Mouse (Mus musculus): ENCODE results near the gene Rhoc. TPM values are rescaled to one million over a fixed set of nuclear protein-coding genes. Genes with fewer than 3 reads are reported as not detected.

The Rhoc gene
- polyA plus RNA-seq, 1 experiment from 2014 or later = 105 TPM

- no peak overlapping the region for H3K4me3 ChIP-seq (ENCODE audit: low read depth, low read length)
- no peak overlapping the region for H3K4me2 ChIP-seq (replicated peaks; ENCODE audit: low read depth, low read length)
- H3K36me3 ChIP-seq (ENCODE audit: control insufficient read depth, insufficient read depth, low read length) = no peaks in the 10 kb centered on the region
- H3K9me3 ChIP-seq (ENCODE audit: control insufficient read depth, low read length) = no peaks in the 10 kb centered on the region
- DNase-seq (ENCODE audit: low spot score) (no peak), ATAC-seq (ENCODE audit: low FRiP score) (no peak)
- H3K27ac ChIP-seq (ENCODE audit: low read depth, low read length) = no peak overlapping the region
- WGBS = 68% methylated on average over 2 of the region's 2 CpGs
- no peaks in the 10 kb centered on the region for H3K27me3 ChIP-seq (ENCODE audit: control insufficient read depth, insufficient read depth, low read length)
- H3K4me1 ChIP-seq (replicated peaks; ENCODE audit: control insufficient read depth, insufficient read depth, low read length) = no peaks in the 10 kb centered on the region
- no peak overlapping the region for H3K9ac ChIP-seq (ENCODE audit: low read depth, low read length)
Measured at GRCm38 (mm10) chr3:104815346-104815745, 27.2 kb downstream of the Rhoc start.

- H3K9me3 ChIP-seq (ENCODE audit: control insufficient read depth, low read length) = no peaks in the 10 kb centered on the region
- no peak overlapping the region for H3K9ac ChIP-seq (ENCODE audit: low read depth, low read length)
- H3K4me3 ChIP-seq (ENCODE audit: low read depth, low read length) = no peak overlapping the region
- ATAC-seq (ENCODE audit: low FRiP score) (no peak), DNase-seq (ENCODE audit: low spot score) (no peak)
- H3K4me2 ChIP-seq (replicated peaks; ENCODE audit: low read depth, low read length) = no peak overlapping the region
- no peaks in the 10 kb centered on the region for H3K4me1 ChIP-seq (replicated peaks; ENCODE audit: control insufficient read depth, insufficient read depth, low read length)
- no peaks in the 10 kb centered on the region for H3K36me3 ChIP-seq (ENCODE audit: control insufficient read depth, insufficient read depth, low read length)
- WGBS = 94% methylated on average over 7 of the region's 7 CpGs
- no peaks in the 10 kb centered on the region for H3K27me3 ChIP-seq (ENCODE audit: control insufficient read depth, insufficient read depth, low read length)
- no peak overlapping the region for H3K27ac ChIP-seq (ENCODE audit: low read depth, low read length)
Measured at GRCm38 (mm10) chr3:104816130-104816529, 28.0 kb downstream of the Rhoc start.

GRCm38 (mm10) chr3:104817481-104817990, 29.4 kb downstream of the Rhoc start:
- ATAC-seq (ENCODE audit: low FRiP score) = peak; percentile 65
- Histone ChIP-seq H3K9me3 (ENCODE audit: control insufficient read depth, low read length) (no peaks in the 10 kb centered on the region), H3K27me3 (ENCODE audit: control insufficient read depth, insufficient read depth, low read length) (no peaks in the 10 kb centered on the region), H3K4me2 (replicated peaks; ENCODE audit: low read depth, low read length) (peak overlapping the region; percentile 96), H3K9ac (ENCODE audit: low read depth, low read length) (peak overlapping the region; percentile 79), H3K36me3 (ENCODE audit: control insufficient read depth, insufficient read depth, low read length) (no peaks in the 10 kb centered on the region), H3K4me1 (replicated peaks; ENCODE audit: control insufficient read depth, insufficient read depth, low read length) (no peaks in the 10 kb centered on the region), H3K4me3 (ENCODE audit: low read depth, low read length) (peak overlapping the region; percentile 64), H3K27ac (ENCODE audit: low read depth, low read length) (no peak overlapping the region; the same call in 1 of the 2 replicates)
- WGBS = 0% methylated on average over 44 of the region's 46 CpGs
- DNase-seq (ENCODE audit: low spot score) = peak; percentile 67

GRCm38 (mm10) chr3:104817991-104818748, 30.0 kb downstream of the Rhoc start, which contains the start of gene Mov10:
Gene Mov10, minus strand, starts transcription at chr3:104818563.
- Histone ChIP-seq H3K27me3 (ENCODE audit: control insufficient read depth, insufficient read depth, low read length) (no peaks in the 10 kb centered on the region), H3K27ac (ENCODE audit: low read depth, low read length) (peak within 1 kb of the TSS; percentile 2; the same call in 1 of the 2 replicates), H3K9me3 (ENCODE audit: control insufficient read depth, low read length) (no peaks in the 10 kb centered on the region), H3K4me1 (replicated peaks; ENCODE audit: control insufficient read depth, insufficient read depth, low read length) (no peaks in the 10 kb centered on the region), H3K4me2 (replicated peaks; ENCODE audit: low read depth, low read length) (peak within 1 kb of the TSS; percentile 96), H3K4me3 (ENCODE audit: low read depth, low read length) (peak within 1 kb of the TSS; percentile 64), H3K9ac (ENCODE audit: low read depth, low read length) (peak within 1 kb of the TSS; percentile 79), H3K36me3 (ENCODE audit: control insufficient read depth, insufficient read depth, low read length) (no peaks in the 10 kb centered on the region)
- ATAC-seq (ENCODE audit: low FRiP score) (peak; percentile 84), DNase-seq (ENCODE audit: low spot score) (peak; percentile 75)
- 1% methylated on average over 40 of the region's 40 CpGs for whole genome bisulfite sequencing

- H3K27ac ChIP-seq (ENCODE audit: low read depth, low read length) = no peak overlapping the region
- H3K9me3 ChIP-seq (ENCODE audit: control insufficient read depth, low read length) = no peaks in the 10 kb centered on the region
- peak overlapping the region; percentile 64; the same call in 1 of the 2 replicates for H3K4me3 ChIP-seq (ENCODE audit: low read depth, low read length)
- H3K4me1 ChIP-seq (replicated peaks; ENCODE audit: control insufficient read depth, insufficient read depth, low read length) = no peaks in the 10 kb centered on the region
- WGBS = 15% methylated on average over 3 of the region's 3 CpGs
- no peaks in the 10 kb centered on the region for H3K36me3 ChIP-seq (ENCODE audit: control insufficient read depth, insufficient read depth, low read length)
- peak overlapping the region; percentile 79; the same call in 1 of the 2 replicates for H3K9ac ChIP-seq (ENCODE audit: low read depth, low read length)
- no peaks in the 10 kb centered on the region for H3K27me3 ChIP-seq (ENCODE audit: control insufficient read depth, insufficient read depth, low read length)
- ATAC-seq (ENCODE audit: low FRiP score) = no peak; the same call in 1 of the 2 replicates
- peak overlapping the region; percentile 96 for H3K4me2 ChIP-seq (replicated peaks; ENCODE audit: low read depth, low read length)
- no peak for DNase-seq (ENCODE audit: low spot score)
Measured at GRCm38 (mm10) chr3:104818749-104819134, 30.6 kb downstream of the Rhoc start.

- H3K4me1 ChIP-seq (replicated peaks; ENCODE audit: control insufficient read depth, insufficient read depth, low read length) = no peaks in the 10 kb centered on the region
- 59% methylated on average over 1 of the region's 1 CpGs for WGBS
- ATAC-seq (ENCODE audit: low FRiP score) (no peak), DNase-seq (ENCODE audit: low spot score) (no peak)
- no peak overlapping the region for H3K9ac ChIP-seq (ENCODE audit: low read depth, low read length)
- H3K36me3 ChIP-seq (ENCODE audit: control insufficient read depth, insufficient read depth, low read length) = no peaks in the 10 kb centered on the region
- no peak overlapping the region for H3K27ac ChIP-seq (ENCODE audit: low read depth, low read length)
- H3K4me3 ChIP-seq (ENCODE audit: low read depth, low read length) = no peak overlapping the region
- no peak overlapping the region for H3K4me2 ChIP-seq (replicated peaks; ENCODE audit: low read depth, low read length)
- H3K9me3 ChIP-seq (ENCODE audit: control insufficient read depth, low read length) = no peaks in the 10 kb centered on the region
- H3K27me3 ChIP-seq (ENCODE audit: control insufficient read depth, insufficient read depth, low read length) = no peaks in the 10 kb centered on the region
Measured at GRCm38 (mm10) chr3:104820426-104820825, 32.3 kb downstream of the Rhoc start.

GRCm38 (mm10) chr3:104822413-104822812, 34.2 kb downstream of the Rhoc start:
- H3K9me3 ChIP-seq (ENCODE audit: control insufficient read depth, low read length) = no peaks in the 10 kb centered on the region
- no peaks in the 10 kb centered on the region for H3K27me3 ChIP-seq (ENCODE audit: control insufficient read depth, insufficient read depth, low read length)
- no peak overlapping the region for H3K4me2 ChIP-seq (replicated peaks; ENCODE audit: low read depth, low read length)
- H3K4me3 ChIP-seq (ENCODE audit: low read depth, low read length) = no peak overlapping the region
- DNase-seq (ENCODE audit: low spot score) (no peak), ATAC-seq (ENCODE audit: low FRiP score) (no peak)
- WGBS = 82% methylated on average over 3 of the region's 3 CpGs
- no peaks in the 10 kb centered on the region for H3K4me1 ChIP-seq (replicated peaks; ENCODE audit: control insufficient read depth, insufficient read depth, low read length)
- no peaks in the 10 kb centered on the region for H3K36me3 ChIP-seq (ENCODE audit: control insufficient read depth, insufficient read depth, low read length)
- no peak overlapping the region for H3K27ac ChIP-seq (ENCODE audit: low read depth, low read length)
- H3K9ac ChIP-seq (ENCODE audit: low read depth, low read length) = no peak overlapping the region

GRCm38 (mm10) chr3:104835797-104836196, 47.6 kb downstream of the Rhoc start:
- Histone ChIP-seq H3K27ac (ENCODE audit: low read depth, low read length) (no peak overlapping the region), H3K4me2 (replicated peaks; ENCODE audit: low read depth, low read length) (no peak overlapping the region), H3K36me3 (ENCODE audit: control insufficient read depth, insufficient read depth, low read length) (peaks cover 4% of the 10 kb centered on the region), H3K4me3 (ENCODE audit: low read depth, low read length) (no peak overlapping the region), H3K9me3 (ENCODE audit: control insufficient read depth, low read length) (no peaks in the 10 kb centered on the region), H3K9ac (ENCODE audit: low read depth, low read length) (no peak overlapping the region), H3K4me1 (replicated peaks; ENCODE audit: control insufficient read depth, insufficient read depth, low read length) (no peaks in the 10 kb centered on the region), H3K27me3 (ENCODE audit: control insufficient read depth, insufficient read depth, low read length) (no peaks in the 10 kb centered on the region)
- ATAC-seq (ENCODE audit: low FRiP score) (no peak), DNase-seq (ENCODE audit: low spot score) (no peak)
- WGBS = 93% methylated on average over 3 of the region's 3 CpGs

GRCm38 (mm10) chr3:104841049-104841448, 52.9 kb downstream of the Rhoc start:
- H3K27ac ChIP-seq (ENCODE audit: low read depth, low read length) = no peak overlapping the region
- no peaks in the 10 kb centered on the region for H3K9me3 ChIP-seq (ENCODE audit: control insufficient read depth, low read length)
- H3K36me3 ChIP-seq (ENCODE audit: control insufficient read depth, insufficient read depth, low read length) = peaks cover 3% of the 10 kb centered on the region
- no peaks in the 10 kb centered on the region for H3K27me3 ChIP-seq (ENCODE audit: control insufficient read depth, insufficient read depth, low read length)
- 92% methylated on average over 5 of the region's 5 CpGs for WGBS
- H3K4me1 ChIP-seq (replicated peaks; ENCODE audit: control insufficient read depth, insufficient read depth, low read length) = no peaks in the 10 kb centered on the region
- ATAC-seq (ENCODE audit: low FRiP score) (no peak), DNase-seq (ENCODE audit: low spot score) (no peak)
- H3K4me3 ChIP-seq (ENCODE audit: low read depth, low read length) = no peak overlapping the region
- H3K4me2 ChIP-seq (replicated peaks; ENCODE audit: low read depth, low read length) = no peak overlapping the region
- no peak overlapping the region for H3K9ac ChIP-seq (ENCODE audit: low read depth, low read length)
